Mouse (Mus musculus) hindbrain, postnatal 0 days (tissue): ENCODE results near the gene Rgs3. TPM values are rescaled to one million over a fixed set of nuclear protein-coding genes. Genes with fewer than 3 reads are reported as not detected.
A peak's percentile ranks its signal among the peaks of the same experiment; 100 is the strongest.

Experiments
- ATAC-seq: fragments of 200-750 bp; cut with Nextera tagmentation; 2 replicates; pipeline ENCODE4 v1.8.0; 2017; ENCODE audit warnings: mild to moderate bottlenecking, moderate TSS enrichment, moderate library complexity
- DNase-seq: peaks from one replicate; pipeline ENCODE4 v3.0.0-alpha.2; 2015; ENCODE audit warnings: low spot score
- H3K27ac ChIP-seq: fragments of 300-500 bp; sonication (generic); 2 replicates; pipeline ENCODE4 v1.5.1; 2014; ENCODE audit warnings: mild to moderate bottlenecking
- H3K27me3 ChIP-seq: fragments of 300-500 bp; sonication (generic); 2 replicates; pipeline ENCODE4 v1.6.1; 2014; ENCODE audit warnings: low read length, mixed read lengths; ENCODE audit not compliant: insufficient read depth
- H3K36me3 ChIP-seq: fragments of 300-500 bp; sonication (generic); 2 replicates; pipeline ENCODE4 v1.6.1; 2014; ENCODE audit warnings: low read length, mixed read lengths; ENCODE audit not compliant: insufficient read depth
- H3K4me1 ChIP-seq: fragments of 300-500 bp; sonication (generic); 2 replicates; pipeline ENCODE4 v1.6.1; 2014; ENCODE audit warnings: antibody characterized with exemption, low read length, mixed read lengths; ENCODE audit not compliant: insufficient read depth
- H3K4me2 ChIP-seq: fragments of 300-500 bp; sonication (generic); 2 replicates; pipeline ENCODE4 v1.6.1; 2014; ENCODE audit warnings: low read depth, mild to moderate bottlenecking, low read length, moderate library complexity, mixed read lengths
- H3K4me3 ChIP-seq: fragments of 300-500 bp; sonication (generic); 2 replicates; pipeline ENCODE4 v1.5.1; 2014; ENCODE audit warnings: low read length
- H3K9ac ChIP-seq: fragments of 300-500 bp; sonication (generic); replicated peaks from 2 replicates; pipeline ENCODE4 v1.6.1; 2014; ENCODE audit warnings: mild to moderate bottlenecking, low read length, moderate library complexity, mixed read lengths
- H3K9me3 ChIP-seq: fragments of 300-500 bp; sonication (generic); 2 replicates; pipeline ENCODE4 v1.6.1; 2016; ENCODE audit warnings: low read length, mixed read lengths
- CTCF ChIP-seq: IDR thresholded peaks from 2 replicates; pipeline ENCODE4 v1.5.1; 2016; ENCODE audit warnings: antibody characterized with exemption, control low read depth, low read depth
- WGBS: fragments of 180-500 bp; shearing (Covaris S2); extraction: QIAGEN DNeasy Blood & Tissue Kit; methylation state at CpG from one replicate; pipeline ENCODE4 v1.1.7; 2014; 5-methylcytosine and 5-hydroxymethylcytosine counted together
- polyA plus RNA-seq: library from polyadenylated mRNA; unstranded; fragments of >200 nt; fragmentation: Nextera tagmentation; extraction: Ambion mirVana; gene quantifications from 2 replicates; pipeline ENCODE4 v1.2.1, GENCODE M21; 2015
- total RNA-seq: library from RNA; depleted of rRNA; stranded (reverse); fragments of >200 nt; gene quantifications from 2 replicates; pipeline ENCODE4 v1.2.3, GENCODE M21; 2014

Gene Rgs3
- total and polyA plus RNA-seq, 2 experiments from 2014 or later = 44.6 to 71.9 TPM

DNA sequence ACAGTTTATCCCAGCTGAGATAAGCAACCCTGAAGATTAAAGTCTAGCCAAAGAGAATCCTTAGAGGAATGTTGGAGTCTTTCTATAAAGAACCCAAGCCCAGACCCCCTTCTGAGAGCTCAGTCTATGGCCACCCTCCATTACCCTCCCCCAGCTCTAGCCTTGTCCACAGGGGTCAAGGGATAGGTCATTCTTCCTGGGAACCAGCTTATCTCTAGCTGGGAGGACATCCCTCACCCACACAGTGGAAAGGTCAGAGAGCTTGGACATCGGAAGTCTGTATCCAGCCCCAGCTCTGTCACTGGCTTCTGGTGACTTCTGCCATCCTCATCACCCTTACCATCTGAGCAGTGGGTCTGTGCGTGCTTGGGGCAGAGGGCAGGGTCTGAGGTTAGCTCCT is 75.2 kb downstream of the Rgs3 start:
- DNase-seq (no peak), ATAC-seq (no peak)
- Histone ChIP-seq H3K9ac (no peak overlapping the region), H3K4me1 (no peaks in the 10 kb centered on the region), H3K4me2 (no peak overlapping the region), H3K9me3 (no peaks in the 10 kb centered on the region), H3K27me3 (no peaks in the 10 kb centered on the region), H3K4me3 (no peak overlapping the region), H3K27ac (no peak overlapping the region), H3K36me3 (no peaks in the 10 kb centered on the region)
- no peak for TF ChIP-seq CTCF
- 82% methylated on average over 2 of the region's 2 CpGs for WGBS

DNA sequence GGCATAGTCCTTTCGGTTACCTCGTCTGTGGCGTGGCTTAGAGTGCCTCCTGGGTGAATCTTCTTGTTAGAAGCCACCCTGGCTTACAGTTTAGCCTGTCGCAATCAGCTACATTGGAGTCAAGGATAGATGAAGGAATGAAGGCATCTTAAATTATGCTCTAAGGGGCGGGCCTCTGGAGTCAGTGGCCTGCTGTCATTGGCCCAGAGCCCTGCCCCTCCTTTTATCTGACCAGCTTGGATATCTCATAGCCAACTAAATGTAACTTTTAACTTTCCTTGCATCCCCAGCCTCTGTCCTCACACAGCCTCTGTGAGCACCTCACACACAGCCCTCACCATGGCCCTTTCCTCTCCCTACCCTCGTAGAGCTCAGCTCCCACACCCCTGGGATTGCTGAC is 76.4 kb downstream of the Rgs3 start:
- H3K36me3 ChIP-seq = no peaks in the 10 kb centered on the region
- no peak overlapping the region for H3K9ac ChIP-seq
- TF ChIP-seq CTCF = no peak
- H3K9me3 ChIP-seq = no peaks in the 10 kb centered on the region
- H3K4me3 ChIP-seq = no peak overlapping the region
- H3K4me2 ChIP-seq = no peak overlapping the region
- no peak overlapping the region for H3K27ac ChIP-seq
- WGBS = 91% methylated on average over 6 of the region's 6 CpGs
- H3K4me1 ChIP-seq = no peaks in the 10 kb centered on the region
- no peaks in the 10 kb centered on the region for H3K27me3 ChIP-seq
- DNase-seq (no peak), ATAC-seq (no peak)

DNA sequence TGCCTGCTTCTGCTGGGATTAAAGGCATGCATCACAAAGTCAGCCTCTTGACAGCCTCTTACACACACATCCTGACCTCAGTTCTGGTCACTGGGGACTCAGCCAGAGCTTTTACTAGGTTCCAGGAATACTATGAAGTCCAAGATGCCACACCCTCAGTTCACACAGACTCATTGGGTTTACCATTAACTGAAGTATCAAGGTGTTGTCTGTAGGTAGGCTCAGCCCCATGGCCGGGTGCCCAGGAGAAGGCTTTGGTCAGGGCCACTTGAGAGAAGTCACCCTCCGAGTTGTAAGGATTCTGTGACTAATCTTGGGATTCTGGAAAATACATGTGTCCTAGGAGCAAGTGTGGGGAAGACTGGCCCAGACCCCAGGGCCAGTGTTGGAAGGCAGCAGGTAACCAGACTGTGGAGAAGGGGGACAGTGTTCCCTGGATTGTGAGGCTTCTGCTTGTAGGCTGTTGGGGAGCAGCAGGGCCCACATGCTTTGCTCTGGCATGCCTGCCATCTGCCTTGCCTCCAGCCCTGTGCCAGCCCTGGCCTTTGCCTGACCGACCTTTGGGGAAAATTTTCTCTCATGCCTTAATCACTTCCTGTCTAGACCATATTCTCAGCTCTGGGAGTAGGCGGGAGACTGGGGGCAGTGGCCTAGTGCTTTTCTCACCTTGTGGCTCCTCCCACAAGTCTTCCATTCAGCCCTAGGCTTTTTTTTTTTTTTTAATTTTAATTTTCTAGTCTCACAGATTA is 78.4 kb downstream of the Rgs3 start:
- Histone ChIP-seq H3K36me3 (no peaks in the 10 kb centered on the region), H3K27me3 (no peaks in the 10 kb centered on the region; the same call in 1 of the 2 replicates), H3K27ac (no peak overlapping the region), H3K9me3 (no peaks in the 10 kb centered on the region), H3K4me3 (no peak overlapping the region), H3K4me2 (no peak overlapping the region), H3K9ac (no peak overlapping the region), H3K4me1 (no peaks in the 10 kb centered on the region)
- WGBS = 80% methylated on average over 4 of the region's 4 CpGs
- DNase-seq (no peak), ATAC-seq (no peak)
- TF ChIP-seq CTCF = no peak

DNA sequence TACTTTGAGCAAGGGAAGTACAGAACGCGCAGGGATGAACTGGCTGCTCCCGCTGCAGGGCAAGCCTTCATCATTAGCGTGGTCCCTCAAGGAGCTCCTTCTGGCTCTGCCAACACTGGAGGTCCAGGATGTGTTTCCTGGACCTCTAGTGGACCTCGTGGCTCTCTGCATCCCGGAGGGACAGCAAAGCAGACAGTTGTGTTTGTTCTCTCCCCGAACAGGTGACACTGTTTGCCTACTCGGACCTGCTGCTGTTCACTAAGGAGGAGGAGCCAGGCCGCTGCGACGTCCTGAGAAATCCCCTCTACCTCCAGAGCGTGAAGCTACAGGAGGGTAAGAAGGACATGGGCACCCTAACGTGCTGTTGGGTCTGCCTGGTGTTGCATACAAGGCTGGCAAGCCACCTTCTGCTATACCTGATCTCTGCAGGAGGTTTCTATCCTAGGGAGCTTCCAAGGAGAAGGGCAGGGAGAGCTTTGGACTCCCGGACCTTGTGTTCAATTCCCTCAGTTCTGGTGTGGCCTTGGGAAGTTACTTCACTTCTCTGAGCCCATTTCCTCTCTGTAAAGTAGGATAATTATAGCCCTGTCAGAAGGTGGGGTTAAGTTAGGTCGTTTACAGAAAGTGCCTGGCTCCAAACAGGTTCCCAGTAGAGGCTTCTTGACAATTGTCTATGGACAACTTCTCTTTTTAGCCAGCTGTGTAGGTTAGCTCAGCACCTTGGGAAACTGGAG is 81.0 kb downstream of the Rgs3 start:
- peak overlapping the region; percentile 32; the same call in 1 of the 2 replicates for H3K27ac ChIP-seq
- H3K36me3 ChIP-seq = no peaks in the 10 kb centered on the region
- H3K9me3 ChIP-seq = no peaks in the 10 kb centered on the region
- no peak overlapping the region for H3K9ac ChIP-seq
- no peaks in the 10 kb centered on the region for H3K4me1 ChIP-seq
- no peak for TF ChIP-seq CTCF
- no peak overlapping the region for H3K4me2 ChIP-seq
- no peaks in the 10 kb centered on the region; the same call in 1 of the 2 replicates for H3K27me3 ChIP-seq
- H3K4me3 ChIP-seq = no peak overlapping the region
- DNase-seq (no peak), ATAC-seq (no peak)
- 77% methylated on average over 15 of the region's 15 CpGs for WGBS

DNA sequence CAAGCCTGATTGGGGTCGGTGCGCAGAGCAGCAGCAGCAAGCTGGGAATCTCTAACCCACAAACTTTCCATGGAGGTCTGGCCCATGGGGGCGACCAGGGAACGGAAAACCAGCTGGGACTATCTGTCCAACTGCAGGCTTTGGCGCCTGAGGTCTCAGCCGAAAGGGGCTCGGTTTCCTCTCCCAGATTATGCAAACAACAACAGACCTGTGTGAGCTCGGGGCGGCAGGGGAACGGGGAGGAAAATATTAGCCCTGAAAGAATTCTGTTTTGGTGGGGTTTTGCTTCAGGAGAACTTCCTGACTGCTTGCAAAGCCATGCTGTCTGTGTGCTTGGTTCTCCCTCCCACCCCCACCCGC is 81.6 kb downstream of the Rgs3 start:
- Histone ChIP-seq H3K9ac (no peak overlapping the region), H3K27ac (peak overlapping the region; percentile 32; the same call in 1 of the 2 replicates), H3K36me3 (no peaks in the 10 kb centered on the region), H3K9me3 (no peaks in the 10 kb centered on the region), H3K4me2 (no peak overlapping the region), H3K27me3 (no peaks in the 10 kb centered on the region; the same call in 1 of the 2 replicates), H3K4me1 (no peaks in the 10 kb centered on the region), H3K4me3 (no peak overlapping the region)
- DNase-seq (no peak), ATAC-seq (no peak)
- 60% methylated on average over 11 of the region's 11 CpGs for WGBS
- no peak for TF ChIP-seq CTCF

DNA sequence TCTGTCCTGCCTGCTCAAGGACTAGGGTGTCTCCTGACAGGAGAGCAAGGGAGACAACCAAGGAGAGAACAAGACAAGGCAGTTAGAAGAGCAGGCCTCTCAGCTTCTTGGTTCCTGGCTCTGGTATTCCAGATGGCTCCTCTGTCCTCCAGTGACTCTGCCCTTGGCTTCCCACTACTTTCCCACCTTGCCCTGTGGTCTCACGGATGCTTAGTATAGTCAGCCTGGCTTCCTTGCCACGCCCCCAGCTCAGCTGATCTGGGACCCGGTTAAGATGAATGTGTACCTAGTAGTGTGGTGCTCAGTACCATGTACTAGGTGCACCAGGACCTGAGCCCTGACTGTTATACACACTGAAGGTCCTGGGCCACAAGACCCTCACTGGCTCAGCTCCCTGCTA is 82.0 kb downstream of the Rgs3 start:
- H3K36me3 ChIP-seq = no peaks in the 10 kb centered on the region
- no peaks in the 10 kb centered on the region for H3K9me3 ChIP-seq
- no peaks in the 10 kb centered on the region; the same call in 1 of the 2 replicates for H3K27me3 ChIP-seq
- no peak for TF ChIP-seq CTCF
- H3K4me3 ChIP-seq = no peak overlapping the region
- 68% methylated on average over 3 of the region's 3 CpGs for WGBS
- no peak overlapping the region for H3K4me2 ChIP-seq
- H3K9ac ChIP-seq = no peak overlapping the region
- H3K27ac ChIP-seq = 0 out of 2 replicates have a peak overlapping the region, but pooled peaks have one; percentile 9
- H3K4me1 ChIP-seq = no peaks in the 10 kb centered on the region
- DNase-seq (no peak), ATAC-seq (no peak)
